Mouse (Mus musculus): ENCODE results near the gene Wdr35.

Gene Wdr35

DNA sequence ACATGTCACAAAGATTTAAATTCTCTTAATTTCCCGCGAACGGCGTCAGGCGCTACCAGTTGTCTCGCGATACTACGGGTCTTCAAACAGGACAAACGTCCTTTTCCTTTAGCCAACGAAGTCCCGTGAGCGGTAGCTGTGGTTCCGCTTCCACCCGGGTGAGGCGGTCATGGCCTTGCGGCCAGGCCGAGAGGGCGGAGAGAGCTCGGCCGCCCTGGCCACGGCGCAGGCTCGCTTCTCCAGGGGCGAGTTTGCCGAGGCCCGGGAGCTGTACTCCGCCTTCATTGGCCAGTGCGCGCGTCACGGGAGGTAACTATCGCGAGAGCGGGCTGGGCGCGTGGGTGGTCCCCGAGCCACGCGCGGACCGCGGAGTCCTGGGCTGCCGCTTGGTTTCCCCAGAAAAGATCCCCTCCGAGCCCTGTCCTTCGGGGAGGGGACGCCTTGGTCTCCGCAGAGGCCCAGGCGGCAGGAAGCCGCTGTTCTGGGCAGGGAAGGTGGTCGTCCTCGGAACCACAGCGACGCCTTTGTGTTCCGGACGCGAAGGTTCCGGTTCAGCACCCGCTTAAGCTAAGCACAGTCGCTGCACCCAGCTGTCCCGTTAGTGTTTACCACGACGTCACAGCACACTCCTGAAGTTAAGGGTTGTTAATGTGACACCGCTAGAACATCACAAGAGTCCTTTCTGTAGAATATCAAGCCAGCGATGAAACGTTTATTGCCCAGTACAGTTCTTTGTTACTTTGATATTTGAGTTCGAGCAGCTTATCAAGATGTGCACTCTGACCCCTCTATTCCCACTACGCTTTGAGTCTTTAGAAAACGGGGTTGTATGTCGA is 56.4 kb downstream of the Wdr35 start, which contains the start of gene Ttc32:
TSS of gene Ttc32 (plus strand) at position 110 of the 836 bp plus-strand sequence.
- ChIA-PET POLR2A (interaction anchor here in 3 of 4 experiments (0.5 to 2.9 kb wide), 48 partner anchors 8 to 1233 kb away, joined by 3 to 34 read pairs (median 4); partner anchors contain the start of genes Rhob (in 3 of the 3), Sdc1 (in 2 of the 3) and Wdr35 (in 2 of the 3)), CTCF (interaction anchor here in 3 of 4 experiments (0.6 to 2.2 kb wide), 6 partner anchors 141 to 1198 kb away, joined by 3 to 14 read pairs (median 5); partner anchors contain the start of genes Sdc1 (in 2 of the 3) and Rhob (in 1 of the 3))

- ChIA-PET CTCF (interaction anchor here in 1 of 4 experiments (0.6 to 0.7 kb wide), 2 partner anchors 101 to 259 kb away, joined by 5 to 8 read pairs; no protein-coding TSS in a partner anchor), POLR2A (interaction anchor here (0.6 to 2.9 kb wide), 20 partner anchors 10 to 1232 kb away, joined by 3 to 34 read pairs (median 6); partner anchors contain the start of genes Rhob (in 1 of the 4), Sdc1 (in 1 of the 4) and Wdr35 (in 1 of the 4))
These were observed 57.5 kb downstream of the Wdr35 start for GRCm38 (mm10) chr12:9031166-9031565.

GRCm38 (mm10) chr12:9033140-9033539 is 59.4 kb downstream of the Wdr35 start:
- POLR2A ChIA-PET = interaction anchor here in 1 of 4 experiments (1.1 kb wide), 1 partner anchor 11 kb away, joined by 4 read pairs; no protein-coding TSS in a partner anchor
- CTCF ChIA-PET = no interaction called here

GRCm38 (mm10) chr12:9036409-9036808 is 62.7 kb downstream of the Wdr35 start:
- CTCF ChIA-PET = interaction anchor here in 1 of 4 experiments (0.6 kb wide), 1 partner anchor 1856 kb away, joined by 3 read pairs; no protein-coding TSS in a partner anchor
- POLR2A ChIA-PET = interaction anchor here in 1 of 4 experiments (1.5 kb wide), 1 partner anchor 10 kb away, joined by 4 read pairs; no protein-coding TSS in a partner anchor

DNA sequence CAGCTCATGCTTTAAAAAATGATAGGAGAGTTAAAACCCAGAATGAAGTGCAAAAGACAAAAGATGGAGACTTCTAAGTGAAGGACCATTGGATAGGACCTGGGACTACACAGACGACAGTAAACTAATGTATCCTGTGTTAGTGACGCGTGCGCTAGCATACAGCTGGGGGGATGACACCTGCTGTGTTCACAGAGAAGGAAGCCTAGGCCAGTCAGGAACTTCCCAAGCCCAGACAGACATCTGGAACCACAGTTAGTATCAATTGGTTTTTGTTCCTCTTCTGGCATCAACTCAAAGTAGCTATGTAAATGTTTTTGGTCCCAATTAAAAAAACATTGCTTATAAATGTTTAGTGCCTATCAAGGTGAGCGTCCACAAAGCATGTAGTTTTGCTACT is 66.5 kb downstream of the Wdr35 start:
- POLR2A ChIA-PET = interaction anchor here in 2 of 4 experiments (1.1 to 5.9 kb wide), 3 partner anchors 10 to 11 kb away, joined by 3 to 34 read pairs (median 20); partner anchors contain the start of gene Ttc32 (in 2 of the 2)

DNA sequence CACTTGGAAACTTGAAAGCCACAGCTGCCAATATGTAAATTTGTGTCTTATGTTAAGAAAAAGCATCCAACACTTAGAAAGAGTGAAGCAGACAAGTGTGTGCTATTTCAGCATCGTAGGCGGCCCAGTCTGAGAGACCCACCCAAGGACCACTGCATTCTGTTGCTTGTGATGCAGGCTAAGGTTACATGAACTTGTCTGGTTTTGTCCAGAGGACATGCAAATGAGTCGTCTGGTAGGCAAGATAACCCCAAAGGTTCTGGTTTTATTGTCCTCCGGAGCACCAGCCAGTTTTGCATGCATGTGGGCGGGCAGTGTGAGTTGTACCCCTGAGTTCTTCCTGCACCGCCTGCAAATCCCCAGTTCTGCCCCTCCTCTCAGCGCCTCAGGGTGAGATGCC is 67.0 kb downstream of the Wdr35 start:
- CTCF ChIA-PET = no interaction called here
- POLR2A ChIA-PET = interaction anchor here in 2 of 4 experiments (1.1 to 5.9 kb wide), 3 partner anchors 10 to 11 kb away, joined by 3 to 34 read pairs (median 20); partner anchors contain the start of gene Ttc32 (in 2 of the 2)

More for the DNA sequence above, 66.5 kb downstream of the Wdr35 start:
- CTCF ChIA-PET = no interaction called here

GRCm38 (mm10) chr12:9042316-9042715 is 68.6 kb downstream of the Wdr35 start:
- ChIA-PET CTCF (no interaction called here), POLR2A (interaction anchor here in 2 of 4 experiments (0.7 to 5.9 kb wide), 4 partner anchors 12 to 78 kb away, joined by 3 to 34 read pairs (median 12); partner anchors contain the start of gene Ttc32 (in 2 of the 2))

GRCm38 (mm10) chr12:9042759-9043158 is 69.1 kb downstream of the Wdr35 start:
- CTCF ChIA-PET = no interaction called here
- POLR2A ChIA-PET = interaction anchor here in 3 of 4 experiments (0.7 to 5.9 kb wide), 6 partner anchors 12 to 79 kb away, joined by 3 to 34 read pairs (median 5); partner anchors contain the start of gene Ttc32 (in 3 of the 3)

- ChIA-PET CTCF (no interaction called here), POLR2A (interaction anchor here in 2 of 4 experiments (1.2 to 5.9 kb wide), 5 partner anchors 12 to 545 kb away, joined by 3 to 34 read pairs (median 3); partner anchors contain the start of genes Rhob (in 1 of the 2) and Ttc32 (in 1 of the 2))
These were observed 71.0 kb downstream of the Wdr35 start for GRCm38 (mm10) chr12:9044666-9045065.

- POLR2A ChIA-PET = interaction anchor here in 2 of 4 experiments (1.3 to 1.8 kb wide), 3 partner anchors 11 to 17 kb away, joined by 4 to 10 read pairs (median 5); partner anchors contain the start of gene Ttc32 (in 2 of the 2)
- CTCF ChIA-PET = interaction anchor here in 3 of 4 experiments (0.6 to 0.7 kb wide), 3 partner anchors 273 to 1391 kb away, joined by 3 to 4 read pairs (median 3); no protein-coding TSS in a partner anchor
These were observed 73.0 kb downstream of the Wdr35 start for GRCm38 (mm10) chr12:9046674-9047073.

- POLR2A ChIA-PET = interaction anchor here in 1 of 4 experiments (0.6 to 1.8 kb wide), 3 partner anchors 10 to 278 kb away, joined by 3 to 10 read pairs (median 6); partner anchors contain the start of gene Ttc32
- CTCF ChIA-PET = interaction anchor here in 2 of 4 experiments (0.6 to 0.7 kb wide), 2 partner anchors 20 to 283 kb away, joined by 4 to 9 read pairs; no protein-coding TSS in a partner anchor
These were observed 74.4 kb downstream of the Wdr35 start for GRCm38 (mm10) chr12:9048090-9048489.

- CTCF ChIA-PET = interaction anchor here in 2 of 4 experiments (0.6 to 1.4 kb wide), 3 partner anchors 116 to 519 kb away, joined by 3 read pairs; partner anchors contain the start of genes Osr1 (in 1 of the 2) and Sdc1 (in 1 of the 2)
These were observed 77.1 kb downstream of the Wdr35 start for GRCm38 (mm10) chr12:9050824-9051223.

GRCm38 (mm10) chr12:9052075-9052829 is 78.6 kb downstream of the Wdr35 start:
- CTCF ChIA-PET = interaction anchor here in 1 of 4 experiments (0.6 kb wide), 1 partner anchor 248 kb away, joined by 6 read pairs; no protein-coding TSS in a partner anchor
- POLR2A ChIA-PET = no interaction called here

More at GRCm38 (mm10) chr12:9050824-9051223, 77.1 kb downstream of the Wdr35 start:
- POLR2A ChIA-PET = interaction anchor here in 3 of 4 experiments (0.6 to 1.4 kb wide), 4 partner anchors 10 to 320 kb away, joined by 3 to 5 read pairs (median 3); partner anchors contain the start of gene Ttc32 (in 1 of the 3)

GRCm38 (mm10) chr12:9053345-9053744 is 79.7 kb downstream of the Wdr35 start:
- POLR2A ChIA-PET = interaction anchor here in 2 of 4 experiments (0.6 kb wide), 2 partner anchors 28 to 39 kb away, joined by 3 to 6 read pairs; no protein-coding TSS in a partner anchor
- CTCF ChIA-PET = no interaction called here

DNA sequence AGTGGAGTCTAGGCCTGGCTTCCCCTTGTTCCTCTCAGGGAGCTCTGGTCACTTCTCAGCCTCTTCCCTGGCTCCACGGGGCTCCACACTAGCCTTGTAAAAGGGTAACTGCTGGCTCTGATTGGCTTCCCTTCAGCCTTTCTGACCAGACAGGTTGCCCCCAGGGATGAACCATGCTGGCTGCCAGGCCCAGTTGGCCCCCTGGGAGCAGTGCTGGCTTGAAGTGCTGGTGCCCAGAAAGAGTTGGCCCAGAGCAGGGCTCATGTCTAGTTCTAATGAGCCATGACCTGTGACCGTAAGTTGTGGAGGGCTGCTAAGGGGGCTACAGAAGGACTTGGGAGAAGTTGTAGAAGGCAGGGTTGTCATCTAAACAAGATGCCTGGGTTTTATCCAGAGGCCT is 80.3 kb downstream of the Wdr35 start:
- ChIA-PET POLR2A (no interaction called here), CTCF (no interaction called here)

DNA sequence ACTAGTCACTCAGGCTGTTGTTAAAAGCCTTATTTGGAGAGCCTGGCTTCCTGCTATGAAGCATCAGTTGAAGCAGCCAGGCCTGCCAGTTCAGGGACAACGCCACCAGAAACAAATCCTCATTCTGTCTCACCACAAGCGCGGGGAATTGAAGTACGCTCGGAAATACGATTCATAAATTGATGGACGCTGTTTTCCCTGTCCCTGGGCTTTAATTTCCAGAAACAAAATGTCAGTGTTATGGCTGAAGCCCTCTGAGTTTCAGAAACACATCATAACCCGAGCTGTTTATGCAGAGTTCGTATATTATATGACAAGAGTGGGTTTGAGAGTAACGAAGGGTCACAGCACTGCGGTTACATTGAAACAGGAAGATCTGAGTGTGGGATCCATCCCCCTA is 81.6 kb downstream of the Wdr35 start:
- POLR2A ChIA-PET = no interaction called here

GRCm38 (mm10) chr12:9059502-9059901 is 85.8 kb downstream of the Wdr35 start:
- ChIA-PET CTCF (no interaction called here), POLR2A (no interaction called here)

More for the DNA sequence above, 81.6 kb downstream of the Wdr35 start:
- CTCF ChIA-PET = interaction anchor here in 1 of 4 experiments (0.6 kb wide), 1 partner anchor 151 kb away, joined by 3 read pairs; no protein-coding TSS in a partner anchor

DNA sequence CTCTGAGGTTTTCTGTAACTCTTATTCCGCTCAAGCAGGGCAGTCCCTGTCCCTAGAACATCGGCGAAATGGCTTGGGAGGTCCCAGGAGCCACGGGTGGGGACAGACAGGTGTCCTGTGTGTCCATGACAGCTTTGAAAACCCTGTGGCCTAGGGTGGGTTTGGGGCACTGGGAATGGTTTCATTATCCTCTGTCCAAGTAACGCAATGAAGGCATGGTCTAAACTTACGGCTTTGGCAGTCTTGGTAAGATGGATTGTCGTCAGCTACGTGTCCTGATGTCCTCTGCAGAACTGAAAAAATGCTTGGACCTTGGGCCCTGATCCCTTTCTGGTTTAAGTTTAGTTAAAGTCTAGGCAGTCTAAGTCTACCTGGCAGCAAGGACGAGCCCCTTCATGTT is 86.3 kb downstream of the Wdr35 start:
- ChIA-PET CTCF (interaction anchor here in 1 of 4 experiments (0.5 kb wide), 1 partner anchor 9 kb away, joined by 3 read pairs; no protein-coding TSS in a partner anchor), POLR2A (no interaction called here)
